Mouse (Mus musculus) liver, embryonic 12.5 days (tissue): ENCODE results near the gene Usp40. TPM values are rescaled to one million over a fixed set of nuclear protein-coding genes. Genes with fewer than 3 reads are reported as not detected.

Experiments
- ATAC-seq: fragments of 200-750 bp; cut with Nextera tagmentation; 2 replicates; pipeline ENCODE4 v1.8.0; 2017; ENCODE audit warnings: moderate number of reproducible peaks, mild to moderate bottlenecking, moderate library complexity
- H3K27ac ChIP-seq: fragments of 300-500 bp; sonication (generic); 2 replicates; pipeline ENCODE4 v1.5.1; 2016; ENCODE audit warnings: mild to moderate bottlenecking
- H3K27me3 ChIP-seq: fragments of 300-500 bp; sonication (generic); replicated peaks from 2 replicates; pipeline ENCODE4 v1.6.1; 2016; ENCODE audit warnings: mild to moderate bottlenecking, moderate library complexity
- H3K36me3 ChIP-seq: fragments of 300-500 bp; sonication (generic); 2 replicates; pipeline ENCODE4 v1.6.1; 2016; ENCODE audit warnings: mild to moderate bottlenecking, moderate library complexity
- H3K4me1 ChIP-seq: fragments of 300-500 bp; sonication (generic); 2 replicates; pipeline ENCODE4 v1.6.1; 2016
- H3K4me2 ChIP-seq: fragments of 300-500 bp; sonication (generic); 2 replicates; pipeline ENCODE4 v1.6.1; 2016; ENCODE audit warnings: mild to moderate bottlenecking, moderate library complexity
- H3K4me3 ChIP-seq: fragments of 300-500 bp; sonication (generic); 2 replicates; pipeline ENCODE4 v1.5.1; 2016; ENCODE audit warnings: mild to moderate bottlenecking, moderate library complexity
- H3K9ac ChIP-seq: fragments of 300-500 bp; sonication (generic); 2 replicates; pipeline ENCODE4 v1.6.1; 2016; ENCODE audit warnings: mild to moderate bottlenecking, moderate library complexity
- H3K9me3 ChIP-seq: fragments of 300-500 bp; sonication (generic); replicated peaks from 2 replicates; pipeline ENCODE4 v1.6.1; 2016; ENCODE audit warnings: mild to moderate bottlenecking, moderate library complexity
- WGBS: fragments of 180-500 bp; shearing (Covaris S2); methylation state at CpG from one replicate; pipeline ENCODE4 v1.1.7; 2016; ENCODE audit not compliant: insufficient replicate concordance; 5-methylcytosine and 5-hydroxymethylcytosine counted together
- polyA plus RNA-seq: library from polyadenylated mRNA; unstranded; fragments of >200 nt; fragmentation: Nextera tagmentation; extraction: Ambion mirVana; gene quantifications from 2 replicates; pipeline ENCODE4 v1.2.1, GENCODE M21; 2016

The Usp40 gene
- polyA plus RNA-seq, 1 experiment from 2014 or later: 13.3 TPM

DNA sequence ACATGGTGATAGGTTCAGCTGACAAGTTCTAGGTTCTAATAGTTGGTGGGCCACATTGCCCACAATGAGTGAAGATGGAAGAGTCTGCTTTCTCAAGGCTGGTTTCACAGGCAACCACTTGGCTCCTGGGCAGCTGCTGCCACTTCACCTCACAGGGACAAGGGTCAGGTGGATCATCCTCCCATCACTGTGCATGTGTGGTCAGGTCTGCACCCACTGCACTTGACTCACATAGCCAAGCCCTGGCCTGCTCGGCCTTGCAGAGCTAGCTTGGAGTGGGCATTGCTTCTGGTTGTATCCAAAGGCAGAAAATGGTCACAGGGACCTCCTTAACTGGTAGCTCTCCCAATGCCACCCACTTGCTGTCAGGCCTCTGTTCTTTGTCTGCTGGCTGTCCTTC lies 66.6 kb downstream of the Usp40 start:
- Histone ChIP-seq H3K27ac (no peak overlapping the region), H3K36me3 (peaks cover 100% of the 10 kb centered on the region), H3K4me1 (0 out of 2 replicates have a peak, but pooled peaks cover 4% of the 10 kb centered on the region), H3K9ac (no peak overlapping the region), H3K4me2 (no peak overlapping the region), H3K4me3 (no peak overlapping the region), H3K27me3 (no peaks in the 10 kb centered on the region), H3K9me3 (no peaks in the 10 kb centered on the region)
- no peak for ATAC-seq
- 79% methylated on average over 1 of the region's 1 CpGs for WGBS

DNA sequence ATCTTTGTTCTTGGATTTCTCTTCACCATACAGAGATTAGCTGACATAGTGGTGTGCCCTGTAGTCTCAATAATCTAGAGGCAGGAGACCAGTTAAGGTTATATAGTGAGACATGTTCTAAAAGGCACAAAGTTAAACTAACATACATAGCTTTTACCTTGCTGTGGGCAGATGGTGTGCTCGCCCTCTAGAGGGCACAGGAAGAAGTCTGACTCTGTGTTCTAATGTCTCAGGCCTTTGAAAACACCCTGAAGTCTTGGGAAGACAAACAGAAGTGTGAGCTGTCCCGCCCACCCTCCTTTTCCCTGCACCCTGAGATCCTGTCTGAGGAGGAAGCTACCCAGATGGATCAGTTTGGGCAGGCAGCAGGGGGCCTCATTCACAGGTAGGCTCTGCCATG lies 71.8 kb downstream of the Usp40 start:
- WGBS: 27% methylated on average over 2 of the region's 2 CpGs
- no peaks in the 10 kb centered on the region for H3K27me3 ChIP-seq
- no peak overlapping the region for H3K4me2 ChIP-seq
- H3K36me3 ChIP-seq: peaks cover 81% of the 10 kb centered on the region
- ATAC-seq: no peak
- H3K27ac ChIP-seq: no peak overlapping the region
- no peak overlapping the region for H3K9ac ChIP-seq
- no peaks in the 10 kb centered on the region for H3K9me3 ChIP-seq
- 0 out of 2 replicates have a peak, but pooled peaks cover 10% of the 10 kb centered on the region for H3K4me1 ChIP-seq
- H3K4me3 ChIP-seq: no peak overlapping the region

DNA sequence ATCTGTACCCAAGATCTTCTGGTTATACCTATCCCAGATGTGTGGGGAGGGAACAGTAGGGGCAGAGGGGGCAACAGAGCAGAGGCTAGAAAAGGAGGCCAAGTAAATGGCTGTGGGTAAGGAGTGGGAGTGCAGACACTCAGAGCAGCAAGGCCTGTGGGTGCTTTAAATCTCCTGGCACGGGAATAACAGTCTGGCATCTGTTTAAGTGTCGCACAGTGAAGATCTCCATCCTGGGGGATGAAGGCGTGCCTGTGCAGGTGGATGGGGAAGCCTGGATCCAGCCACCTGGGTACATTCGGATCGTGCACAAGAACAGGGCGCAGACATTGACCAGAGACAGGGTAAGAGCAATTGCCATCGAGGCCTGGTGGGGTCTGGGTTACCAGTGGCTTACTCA lies 72.3 kb downstream of the Usp40 start:
- H3K27me3 ChIP-seq: no peaks in the 10 kb centered on the region
- no peaks in the 10 kb centered on the region for H3K9me3 ChIP-seq
- no peak overlapping the region for H3K4me3 ChIP-seq
- no peak overlapping the region for H3K27ac ChIP-seq
- no peak overlapping the region for H3K4me2 ChIP-seq
- 0 out of 2 replicates have a peak, but pooled peaks cover 10% of the 10 kb centered on the region for H3K4me1 ChIP-seq
- peaks cover 81% of the 10 kb centered on the region for H3K36me3 ChIP-seq
- no peak overlapping the region for H3K9ac ChIP-seq
- ATAC-seq: no peak
- 79% methylated on average over 7 of the region's 7 CpGs for WGBS

DNA sequence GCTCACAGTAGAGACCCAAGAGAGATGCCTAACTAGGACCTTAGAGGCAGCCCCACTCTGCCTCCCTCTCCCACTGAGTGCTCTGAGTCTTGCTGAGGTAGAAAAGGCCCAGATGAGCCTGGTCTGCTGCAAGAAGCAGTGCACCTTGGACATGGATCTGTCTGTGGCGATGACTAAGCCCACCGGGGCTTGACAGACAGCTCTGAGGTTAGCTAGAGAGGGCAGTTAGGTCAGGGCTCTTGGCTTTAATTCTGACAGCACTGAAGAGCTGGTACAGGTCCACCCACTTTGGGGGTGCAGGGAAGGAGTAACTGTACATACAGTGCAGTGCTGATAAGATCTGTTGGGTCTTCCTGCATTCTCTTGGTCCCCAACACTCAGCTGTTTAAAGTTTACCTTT lies 72.8 kb downstream of the Usp40 start:
- H3K4me2 ChIP-seq: no peak overlapping the region
- H3K9ac ChIP-seq: no peak overlapping the region
- no peaks in the 10 kb centered on the region for H3K27me3 ChIP-seq
- H3K4me3 ChIP-seq: no peak overlapping the region
- H3K4me1 ChIP-seq: 0 out of 2 replicates have a peak, but pooled peaks cover 10% of the 10 kb centered on the region
- no peak overlapping the region for H3K27ac ChIP-seq
- H3K36me3 ChIP-seq: peaks cover 81% of the 10 kb centered on the region
- 48% methylated on average over 2 of the region's 2 CpGs for WGBS
- H3K9me3 ChIP-seq: no peaks in the 10 kb centered on the region
- peak; percentile 28; the same call in 1 of the 2 replicates for ATAC-seq

DNA sequence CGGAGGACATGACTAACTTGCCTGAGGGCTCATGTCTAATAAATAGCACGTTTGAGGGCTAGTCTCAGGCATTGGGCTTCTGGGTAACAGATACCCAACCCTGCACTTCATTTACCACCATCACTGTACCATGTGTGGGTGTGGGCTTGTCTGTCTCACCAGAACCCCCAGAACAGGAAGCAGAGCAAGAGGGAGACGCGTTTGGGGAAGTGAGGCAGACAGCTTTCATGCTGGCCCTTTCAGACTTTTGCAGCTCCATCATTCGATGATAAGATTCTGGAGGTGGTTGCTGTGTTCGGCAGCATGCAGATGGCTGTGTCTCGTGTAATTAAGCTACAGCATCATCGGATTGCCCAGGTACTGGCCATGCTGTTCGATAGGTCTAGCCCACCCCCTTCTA lies 73.3 kb downstream of the Usp40 start:
- Histone ChIP-seq H3K27ac (no peak overlapping the region), H3K4me1 (0 out of 2 replicates have a peak, but pooled peaks cover 10% of the 10 kb centered on the region), H3K9me3 (no peaks in the 10 kb centered on the region), H3K36me3 (peaks cover 81% of the 10 kb centered on the region), H3K9ac (no peak overlapping the region), H3K4me2 (no peak overlapping the region), H3K27me3 (no peaks in the 10 kb centered on the region), H3K4me3 (no peak overlapping the region)
- WGBS: 52% methylated on average over 9 of the region's 9 CpGs
- no peak for ATAC-seq

DNA sequence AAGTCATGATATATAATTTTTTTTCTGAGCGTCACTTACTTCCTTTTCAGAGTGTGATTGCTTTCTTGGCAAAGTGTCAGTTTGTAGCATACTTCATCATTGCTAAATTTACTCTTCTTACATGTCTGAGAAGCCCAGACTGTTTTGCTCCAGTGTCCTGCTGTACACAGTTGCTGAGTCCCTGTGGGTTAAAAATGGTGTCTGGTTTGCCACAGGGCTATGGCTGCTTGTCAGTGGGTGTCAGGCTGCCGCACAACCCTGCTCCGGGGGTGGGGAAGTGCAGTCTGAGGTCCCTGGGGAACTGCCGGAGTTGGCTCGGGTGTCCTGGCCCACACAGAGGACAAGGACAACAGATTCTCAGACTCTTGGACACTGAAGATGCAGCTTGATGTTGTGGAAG lies 75.3 kb downstream of the Usp40 start:
- H3K9ac ChIP-seq: no peak overlapping the region
- H3K4me2 ChIP-seq: no peak overlapping the region
- H3K4me3 ChIP-seq: no peak overlapping the region
- H3K9me3 ChIP-seq: no peaks in the 10 kb centered on the region
- H3K27me3 ChIP-seq: no peaks in the 10 kb centered on the region
- H3K36me3 ChIP-seq: peaks cover 80% of the 10 kb centered on the region
- 76% methylated on average over 5 of the region's 5 CpGs for WGBS
- H3K4me1 ChIP-seq: 0 out of 2 replicates have a peak, but pooled peaks cover 10% of the 10 kb centered on the region
- no peak overlapping the region for H3K27ac ChIP-seq
- ATAC-seq: no peak

DNA sequence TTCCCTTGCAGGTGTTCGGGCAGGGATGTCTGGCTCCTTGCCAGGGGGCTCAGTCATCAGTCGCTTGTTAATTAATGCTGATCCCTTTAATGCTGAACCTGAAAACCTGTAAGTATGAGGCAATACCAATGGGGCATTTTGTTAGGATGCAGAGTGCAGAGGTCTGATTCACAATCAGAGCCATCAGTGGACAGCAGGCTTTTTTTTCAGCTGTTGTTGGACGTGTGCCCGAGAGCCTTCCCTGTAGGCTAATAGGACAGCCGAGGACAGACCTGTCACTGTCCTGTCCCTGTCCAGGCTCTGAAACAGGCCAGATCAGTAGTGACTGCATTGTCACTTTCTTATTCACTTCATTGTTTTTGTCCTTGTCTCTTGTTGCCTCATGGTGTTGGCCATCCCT lies 78.6 kb downstream of the Usp40 start:
- Histone ChIP-seq H3K4me3 (no peak overlapping the region), H3K9ac (no peak overlapping the region), H3K36me3 (peaks cover 90% of the 10 kb centered on the region), H3K4me2 (no peak overlapping the region), H3K4me1 (no peaks in the 10 kb centered on the region), H3K9me3 (no peaks in the 10 kb centered on the region), H3K27ac (no peak overlapping the region), H3K27me3 (no peaks in the 10 kb centered on the region)
- 80% methylated on average over 5 of the region's 5 CpGs for WGBS
- ATAC-seq: no peak

DNA sequence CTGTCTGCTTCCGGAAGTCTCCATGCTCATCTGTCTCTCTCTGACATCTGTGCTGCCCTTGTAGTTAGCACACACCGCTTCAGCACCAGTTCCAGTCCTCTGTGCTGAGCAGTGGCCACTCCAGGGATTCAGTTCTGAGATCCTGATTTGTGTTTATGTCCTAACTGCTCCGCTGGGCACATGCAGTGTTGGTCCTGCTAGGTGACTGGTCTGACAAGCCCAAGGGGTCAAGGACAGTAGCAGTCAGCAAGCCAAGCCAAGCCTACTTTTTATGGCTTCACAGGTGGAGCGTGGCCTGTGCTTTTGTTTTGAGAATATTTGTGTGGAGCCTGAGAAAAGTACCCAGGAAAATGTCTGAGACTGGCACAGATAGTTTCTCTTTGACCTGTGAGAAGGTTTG lies 83.5 kb downstream of the Usp40 start:
- 81% methylated on average over 4 of the region's 4 CpGs for WGBS
- Histone ChIP-seq H3K9me3 (no peaks in the 10 kb centered on the region), H3K27me3 (no peaks in the 10 kb centered on the region), H3K4me1 (no peaks in the 10 kb centered on the region), H3K27ac (no peak overlapping the region), H3K36me3 (peaks cover 91% of the 10 kb centered on the region), H3K9ac (no peak overlapping the region), H3K4me2 (no peak overlapping the region), H3K4me3 (no peak overlapping the region)
- no peak for ATAC-seq

DNA sequence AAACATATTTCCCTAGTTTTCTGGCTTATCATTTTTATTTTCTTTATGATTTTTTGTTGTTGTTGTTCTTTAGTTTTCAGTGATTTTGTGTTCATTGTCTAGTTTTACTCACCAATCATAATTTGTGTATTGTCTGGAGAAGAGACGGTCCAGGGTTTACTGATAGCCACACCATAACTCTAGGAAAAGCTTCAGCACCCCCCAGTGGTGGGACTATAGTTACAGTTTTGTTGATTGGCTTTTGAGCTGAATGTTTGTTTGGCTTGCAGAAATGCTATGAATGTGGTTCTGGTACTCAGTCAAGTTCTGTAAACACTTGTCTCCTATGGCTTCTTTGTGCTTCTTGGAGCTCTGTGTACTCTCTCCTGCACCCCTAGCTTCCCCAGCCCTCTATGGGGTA lies 85.7 kb downstream of the Usp40 start:
- Histone ChIP-seq H3K4me2 (no peak overlapping the region), H3K4me3 (no peak overlapping the region), H3K9me3 (no peaks in the 10 kb centered on the region), H3K36me3 (peaks cover 92% of the 10 kb centered on the region), H3K9ac (no peak overlapping the region), H3K27me3 (no peaks in the 10 kb centered on the region), H3K4me1 (no peaks in the 10 kb centered on the region), H3K27ac (no peak overlapping the region)
- WGBS: 59% methylated on average over 1 of the region's 1 CpGs
- no peak for ATAC-seq

DNA sequence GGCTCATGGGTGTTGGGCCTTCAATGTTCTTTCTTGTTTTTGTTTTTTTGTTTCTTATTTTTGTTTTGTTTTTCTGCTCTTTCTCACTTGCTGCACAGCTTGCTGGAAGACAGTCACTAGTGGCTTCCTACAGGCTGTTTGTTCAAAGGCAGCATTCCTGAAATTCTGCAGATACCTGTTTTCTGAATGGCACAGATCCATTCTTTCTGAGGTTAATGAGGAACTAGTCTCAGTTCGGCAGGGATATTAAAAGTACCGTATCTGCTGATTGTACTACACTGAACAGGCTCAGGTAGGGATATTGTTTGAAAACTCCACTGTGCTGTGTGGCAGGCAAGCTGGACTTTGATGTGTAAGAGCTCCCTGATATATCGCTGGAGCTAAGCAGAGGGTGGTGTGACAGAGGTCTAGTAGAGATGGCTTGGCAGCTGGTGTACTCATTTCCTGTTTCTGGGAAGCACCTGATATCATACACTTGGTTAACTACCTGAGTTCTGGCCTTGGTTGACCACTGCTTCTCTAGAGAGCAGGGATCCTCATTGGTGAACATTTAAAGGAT lies 88.2 kb downstream of the Usp40 start:
- H3K9ac ChIP-seq: no peak overlapping the region
- no peaks in the 10 kb centered on the region for H3K9me3 ChIP-seq
- H3K27ac ChIP-seq: no peak overlapping the region
- WGBS: 72% methylated on average over 3 of the region's 3 CpGs
- H3K36me3 ChIP-seq: peaks cover 87% of the 10 kb centered on the region
- ATAC-seq: no peak
- H3K4me2 ChIP-seq: no peak overlapping the region
- H3K4me1 ChIP-seq: no peaks in the 10 kb centered on the region
- no peak overlapping the region for H3K4me3 ChIP-seq
- no peaks in the 10 kb centered on the region for H3K27me3 ChIP-seq

DNA sequence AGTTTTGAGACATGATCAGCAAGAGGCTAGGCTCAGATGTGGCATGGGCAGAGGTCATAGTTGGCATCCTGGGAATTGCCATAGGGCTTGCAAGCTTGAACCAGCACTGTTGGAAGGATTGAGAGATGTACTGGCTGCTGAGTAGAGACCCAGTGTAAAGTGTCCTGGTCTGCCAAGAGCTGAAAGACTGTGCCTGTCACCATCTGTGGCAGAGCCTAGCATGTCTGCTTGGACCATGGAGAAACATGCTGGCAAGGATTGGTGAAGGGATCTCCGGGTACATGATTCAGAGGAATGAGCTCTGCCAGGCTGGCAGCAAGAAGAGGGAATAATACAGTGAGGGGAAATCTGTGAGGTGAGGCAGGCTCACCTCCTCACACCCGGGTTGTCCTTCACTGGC lies 90.3 kb downstream of the Usp40 start:
- no peaks in the 10 kb centered on the region for H3K9me3 ChIP-seq
- no peak overlapping the region for H3K27ac ChIP-seq
- no peak overlapping the region for H3K9ac ChIP-seq
- H3K36me3 ChIP-seq: peaks cover 72% of the 10 kb centered on the region
- peaks cover 12% of the 10 kb centered on the region for H3K4me1 ChIP-seq
- no peak overlapping the region for H3K4me3 ChIP-seq
- no peaks in the 10 kb centered on the region for H3K27me3 ChIP-seq
- H3K4me2 ChIP-seq: no peak overlapping the region
- no peak for ATAC-seq
- 75% methylated on average over 2 of the region's 2 CpGs for WGBS

DNA sequence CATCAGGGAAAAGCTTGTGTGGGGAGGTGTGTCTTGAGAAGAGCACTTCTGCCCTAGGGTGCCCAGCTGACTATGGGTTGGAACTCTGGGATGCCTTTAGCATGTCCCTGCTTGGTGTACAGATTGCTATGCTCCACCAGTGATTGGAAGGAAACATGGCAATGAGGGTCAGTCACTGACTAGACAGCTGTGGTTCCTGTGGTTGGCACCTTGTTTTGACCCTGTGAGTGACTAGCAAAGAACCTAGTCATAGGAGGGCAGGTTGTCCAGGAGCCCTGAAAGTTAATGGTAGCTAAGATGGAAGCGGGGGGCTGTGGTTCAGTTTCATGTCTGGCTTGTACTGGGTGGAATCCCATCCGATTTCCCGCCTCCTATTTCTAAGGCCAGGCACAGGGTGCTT lies 91.0 kb downstream of the Usp40 start:
- H3K4me1 ChIP-seq: peaks cover 13% of the 10 kb centered on the region
- H3K36me3 ChIP-seq: peaks cover 72% of the 10 kb centered on the region
- H3K9me3 ChIP-seq: no peaks in the 10 kb centered on the region
- H3K4me3 ChIP-seq: no peak overlapping the region
- no peaks in the 10 kb centered on the region for H3K27me3 ChIP-seq
- H3K27ac ChIP-seq: no peak overlapping the region
- H3K4me2 ChIP-seq: no peak overlapping the region
- H3K9ac ChIP-seq: no peak overlapping the region
- no peak for ATAC-seq
- 91% methylated on average over 3 of the region's 3 CpGs for WGBS

DNA sequence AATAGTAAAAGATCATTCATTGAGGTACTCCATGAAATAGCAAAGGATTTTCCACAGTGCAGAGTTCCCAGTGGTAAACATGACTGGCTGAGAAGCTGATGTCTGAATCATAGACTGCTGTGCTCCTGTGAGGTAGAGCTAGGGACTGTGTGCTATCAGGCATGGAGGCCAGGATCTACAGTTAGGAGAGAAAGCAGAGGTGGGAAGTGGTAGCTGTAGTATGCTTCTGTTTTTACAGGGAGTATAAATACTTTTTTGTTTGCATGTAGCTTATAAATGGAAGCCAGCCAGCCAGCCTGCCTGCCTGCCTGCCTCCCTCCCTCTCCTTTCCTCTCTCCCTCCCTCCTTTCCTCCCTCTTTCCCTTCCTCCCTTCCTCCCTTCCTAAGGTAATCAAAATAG lies 95.0 kb downstream of the Usp40 start:
- H3K9ac ChIP-seq: no peak overlapping the region
- H3K4me2 ChIP-seq: no peak overlapping the region
- H3K27ac ChIP-seq: no peak overlapping the region
- no peak overlapping the region for H3K4me3 ChIP-seq
- H3K36me3 ChIP-seq: peaks cover 42% of the 10 kb centered on the region
- no peak for ATAC-seq
- peaks cover 35% of the 10 kb centered on the region for H3K4me1 ChIP-seq
- no peaks in the 10 kb centered on the region for H3K27me3 ChIP-seq
- no peaks in the 10 kb centered on the region for H3K9me3 ChIP-seq
